Mouse (Mus musculus) spleen, adult 2 months (tissue): ENCODE results near the gene Pou2f3.

Experiments used
- CTCF ChIP-seq: fragments of 200-500 bp; IDR thresholded peaks from 2 replicates; pipeline ENCODE4 v1.5.1; 2011; ENCODE audit warnings: mild to moderate bottlenecking, inconsistent platforms; ENCODE audit not compliant: insufficient read depth, insufficient read length, insufficient replicate concordance; ENCODE audit errors: extremely low read depth
- POLR2A ChIP-seq: fragments of 200-500 bp; IDR thresholded peaks from 2 replicates; pipeline ENCODE4 v1.6.1; 2011; ENCODE audit warnings: low read depth, low read length, inconsistent platforms

- TF ChIP-seq CTCF (no peak), POLR2A (no peak)
Measured at GRCm38 (mm10) chr9:43144206-43144810, 65.9 kb downstream of the Pou2f3 start.
